Mouse (Mus musculus): ENCODE measurements around the gene Ccdc107. TPM values are rescaled to one million over a fixed set of nuclear protein-coding genes. Genes with fewer than 3 reads are reported as not detected.

Gene Ccdc107
- polyA plus RNA-seq (2012; rRNA removed), result 32.7 and 38.7 TPM in 2 replicates

DNA sequence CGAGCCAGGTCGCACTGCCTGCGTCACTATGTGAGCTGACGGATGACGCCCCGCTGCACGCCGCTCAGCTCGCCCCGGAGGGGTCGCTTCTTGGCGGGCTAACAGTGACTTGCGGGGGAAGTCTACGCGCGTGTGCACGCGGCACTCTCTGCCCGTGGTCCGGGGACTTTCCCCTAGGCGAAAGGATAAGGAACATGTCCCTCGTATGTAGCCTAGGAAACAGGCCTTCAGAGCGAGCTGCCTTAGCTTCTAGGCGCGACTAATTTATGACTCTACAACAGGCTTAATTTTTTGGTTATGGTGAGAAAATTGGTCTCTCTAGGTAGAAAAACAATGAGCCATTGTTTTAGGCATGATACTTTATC lies at the start of gene Ccdc107:
Ccdc107 (plus strand) TSS at position 80 of the 365 bp plus-strand sequence.

DNA sequence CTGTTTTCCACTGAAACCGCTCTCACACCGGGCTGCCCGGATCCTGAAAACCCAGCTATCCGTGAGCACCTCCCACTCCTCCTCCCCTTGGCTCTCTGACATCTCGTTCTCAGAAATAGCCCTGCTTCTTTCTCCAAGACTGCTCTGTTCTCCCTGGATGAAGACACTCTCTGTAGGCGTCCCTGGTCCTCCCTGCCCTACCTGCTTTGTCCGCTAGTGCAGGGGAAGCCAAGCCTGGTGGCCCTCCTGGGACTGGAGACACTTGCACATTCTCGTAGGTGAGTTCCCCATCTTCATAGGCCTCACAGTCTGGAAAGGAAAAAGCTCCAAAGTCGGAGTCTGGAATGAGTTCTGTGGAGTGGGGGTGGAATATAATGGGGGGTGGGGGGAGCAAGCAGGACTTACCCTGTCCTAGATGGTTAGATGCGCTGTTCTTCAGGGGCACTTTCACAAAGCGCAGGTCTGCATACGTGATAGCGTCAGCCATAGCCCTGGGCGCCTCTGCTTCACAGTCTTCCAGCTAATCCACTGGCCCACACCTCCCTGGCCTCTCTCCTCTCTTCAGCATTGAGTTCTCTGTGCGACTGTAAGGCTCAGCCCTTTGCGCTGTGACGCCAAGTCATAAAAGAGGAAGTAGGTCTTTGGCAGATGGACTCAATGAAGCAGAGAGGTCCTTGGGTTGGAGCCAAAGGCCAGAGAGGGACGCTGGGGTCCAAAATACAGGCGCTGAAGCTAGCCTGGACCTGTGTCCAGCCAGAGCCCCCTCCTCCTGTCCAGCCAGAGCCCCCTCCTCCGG lies 38.5 kb upstream of the Ccdc107 start, which contains the start of gene Cd72:
Cd72 (minus strand) TSS at position 588 of the 796 bp plus-strand sequence.

DNA sequence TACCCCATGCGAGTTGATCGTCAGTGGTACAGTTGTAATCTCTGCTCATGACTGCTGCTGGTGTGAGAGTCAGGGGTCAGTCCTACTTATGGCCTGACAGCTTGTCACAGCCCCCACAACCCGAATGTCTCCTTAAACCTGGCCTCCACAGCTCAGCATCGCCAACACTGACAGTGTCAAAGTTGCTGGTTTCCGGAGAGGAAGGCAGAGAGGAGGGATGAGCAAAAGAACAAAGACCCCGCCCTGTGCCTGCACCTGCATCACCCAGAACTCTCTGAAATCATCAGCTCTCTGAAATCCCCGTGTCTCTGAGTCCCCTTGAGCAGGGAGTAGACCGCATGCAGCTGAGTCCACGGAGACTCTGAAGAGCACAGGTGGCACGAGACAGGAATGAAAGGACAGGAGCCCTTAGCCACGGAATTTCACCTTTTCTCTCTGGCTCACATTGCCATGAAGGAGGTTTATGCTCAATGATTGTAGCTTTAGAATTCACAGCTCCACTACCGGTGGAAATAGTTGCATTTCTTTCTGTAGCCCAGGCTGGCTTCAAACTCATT lies 9.1 kb upstream of the Ccdc107 start, which contains the start of gene Sit1:
Sit1 (minus strand) TSS at position 200 of the 557 bp plus-strand sequence.

DNA sequence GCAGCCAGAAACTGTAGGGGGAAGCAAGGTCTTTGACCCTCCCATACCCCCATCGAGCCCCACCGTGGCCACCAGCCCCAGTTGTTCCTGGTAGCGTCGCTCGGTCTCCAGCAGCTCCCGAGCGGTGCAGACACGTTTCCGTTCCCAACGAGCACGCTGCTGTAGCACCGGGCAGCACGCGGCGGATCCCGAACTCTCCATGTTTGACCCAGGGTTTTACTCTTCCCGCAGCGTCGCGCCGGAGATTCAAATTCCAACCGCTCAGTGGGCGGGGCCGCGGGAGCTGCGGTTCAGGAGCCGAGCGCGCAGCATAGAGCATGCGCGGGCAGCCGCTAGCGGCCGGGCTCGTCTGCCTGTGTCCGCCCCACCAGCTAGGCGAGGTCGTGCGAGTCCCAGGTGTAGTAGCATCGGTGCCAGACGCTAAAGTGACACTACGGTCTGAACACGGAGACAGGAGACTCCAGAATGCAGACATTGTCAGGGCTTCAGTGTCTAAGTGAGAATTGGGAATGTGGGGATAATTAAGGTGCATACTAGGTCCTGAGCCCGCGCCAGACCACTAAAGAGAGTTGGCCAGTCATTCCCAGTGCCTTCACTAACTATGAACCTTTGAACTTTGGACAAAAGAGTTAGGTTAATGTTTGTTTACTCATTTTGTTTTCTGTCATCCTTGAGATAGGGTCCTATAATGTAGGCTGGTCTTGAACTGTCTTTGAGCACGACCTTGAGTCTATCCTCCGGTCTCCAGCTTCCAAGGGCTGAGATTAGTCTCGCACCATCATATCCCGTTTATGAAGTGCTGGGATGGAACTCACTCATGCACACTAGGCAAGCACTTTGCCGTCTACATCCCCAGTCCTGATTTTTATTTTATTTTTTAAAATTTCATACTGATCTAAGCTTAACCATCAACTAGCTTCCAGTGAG lies 7.0 kb downstream of the Ccdc107 start, which contains the start of gene Arhgef39:
Arhgef39 (minus strand) TSS at position 289 of the 927 bp plus-strand sequence.

DNA sequence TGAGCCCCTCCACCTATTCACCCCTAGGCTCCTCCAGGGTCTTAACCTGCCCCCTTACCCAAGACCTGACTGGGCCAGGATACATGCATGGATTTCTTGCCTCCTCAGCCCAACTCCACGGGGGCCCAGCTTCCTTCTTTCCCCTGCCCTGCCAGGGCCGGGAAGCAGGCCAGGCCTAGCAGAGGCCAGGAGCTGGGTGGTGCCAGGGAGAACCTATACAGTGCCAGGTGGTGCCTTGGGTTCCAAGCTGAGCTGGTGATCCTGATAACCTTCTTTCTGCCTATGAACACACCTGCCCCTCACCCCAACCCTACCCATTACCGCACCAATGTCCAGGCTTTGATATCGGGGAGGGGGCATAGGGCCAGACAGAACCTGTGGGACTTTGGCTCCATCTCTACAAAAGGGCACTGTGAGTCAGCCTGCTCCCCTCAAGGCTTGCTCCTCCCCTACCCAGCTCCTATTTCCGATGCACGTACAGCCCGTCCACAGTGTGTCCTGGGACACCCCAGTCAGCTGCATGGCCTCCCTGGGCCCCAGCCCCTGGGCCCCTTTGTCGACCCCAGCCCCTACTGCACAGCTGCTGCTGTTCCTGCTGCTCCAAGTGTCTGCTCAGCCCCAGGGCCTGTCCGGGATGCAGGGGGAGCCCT lies 14.0 kb downstream of the Ccdc107 start, which contains the start of gene Car9:
Car9 (plus strand) TSS at position 431 of the 650 bp plus-strand sequence.

Other genes starting within 250 kb of the Ccdc107 start
- 0.07 and 0.09 TPM in 2 replicates for gene Atp8b5, start 225.7 kb upstream of the Ccdc107 start, polyA plus RNA-seq (2012; rRNA removed)
- 0.39 and 0.45 TPM in 2 replicates for gene Rusc2, start 110.9 kb upstream of the Ccdc107 start, polyA plus RNA-seq (2012; rRNA removed)
- gene Fam166b, start 63.8 kb upstream of the Ccdc107 start, polyA plus RNA-seq (2012; rRNA removed), result 0.02 TPM in 1 of 2 replicates, not detected in the other
- gene Tesk1, start 51.0 kb upstream of the Ccdc107 start, polyA plus RNA-seq (2012; rRNA removed), result 2.4 and 2.7 TPM in 2 replicates
- 0.20 and 0.38 TPM in 2 replicates for gene Cd72, start 38.3 kb upstream of the Ccdc107 start, polyA plus RNA-seq (2012; rRNA removed)
- gene Sit1, start 9.2 kb upstream of the Ccdc107 start, polyA plus RNA-seq (2012; rRNA removed), result 0.06 TPM in 1 of 2 replicates, not detected in the other
- 33.9 and 38.3 TPM in 2 replicates for gene Arhgef39, start 6.8 kb downstream of the Ccdc107 start, polyA plus RNA-seq (2012; rRNA removed)
- 0.53 and 0.58 TPM in 2 replicates for gene Car9, start 14.1 kb downstream of the Ccdc107 start, polyA plus RNA-seq (2012; rRNA removed)
- 9.7 and 20.6 TPM in 2 replicates for gene Tpm2, start 30.9 kb downstream of the Ccdc107 start, polyA plus RNA-seq (2012; rRNA removed)
- 10.3 and 12.2 TPM in 2 replicates for gene Creb3, start 69.4 kb downstream of the Ccdc107 start, polyA plus RNA-seq (2012; rRNA removed)
- gene Tln1, start 69.8 kb downstream of the Ccdc107 start, polyA plus RNA-seq (2012; rRNA removed), result 27.3 and 31.5 TPM in 2 replicates
- gene Rgp1, start 85.8 kb downstream of the Ccdc107 start, polyA plus RNA-seq (2012; rRNA removed), result 13.7 and 16.2 TPM in 2 replicates
- gene Gba2, start 86.0 kb downstream of the Ccdc107 start, polyA plus RNA-seq (2012; rRNA removed), result 11.1 and 12.8 TPM in 2 replicates
- gene Msmp, start 91.6 kb downstream of the Ccdc107 start, polyA plus RNA-seq (2012; rRNA removed), result not detected in 2 replicates
- 1.5 and 1.9 TPM in 2 replicates for gene Npr2, start 139.0 kb downstream of the Ccdc107 start, polyA plus RNA-seq (2012; rRNA removed)
- gene Spag8, start 160.7 kb downstream of the Ccdc107 start, polyA plus RNA-seq (2012; rRNA removed), result 0.12 and 0.27 TPM in 2 replicates
- 28.3 and 30.4 TPM in 2 replicates for gene Hint2, start 163.6 kb downstream of the Ccdc107 start, polyA plus RNA-seq (2012; rRNA removed)
- 0.18 and 0.26 TPM in 2 replicates for gene Tmem8b, start 176.1 kb downstream of the Ccdc107 start, polyA plus RNA-seq (2012; rRNA removed)
- 0.02 TPM in 2 replicates for gene Fam221b, start 176.2 kb downstream of the Ccdc107 start, polyA plus RNA-seq (2012; rRNA removed)
- not detected in 2 replicates for gene Olfr70, start 207.9 kb downstream of the Ccdc107 start, polyA plus RNA-seq (2012; rRNA removed)
- gene Olfr71, start 217.4 kb downstream of the Ccdc107 start, polyA plus RNA-seq (2012; rRNA removed), result not detected in 2 replicates
- 0.07 and 0.10 TPM in 2 replicates for gene Hrct1, start 234.3 kb downstream of the Ccdc107 start, polyA plus RNA-seq (2012; rRNA removed)
- gene Spaar, start 237.1 kb downstream of the Ccdc107 start, polyA plus RNA-seq (2012; rRNA removed), result 0.01 and 0.02 TPM in 2 replicates